Mouse (Mus musculus): ENCODE measurements at regions not wholly inside any gene's neighbourhood (a gene's known extent, or its start where the extent isn't known, plus 50 kb on each side); places are given as distances from the start of the nearest gene placed in this dataset.
"Not testable (repeated sequence)": the region's sequence is repeated elsewhere in the genome, so short reads cannot be mapped to it uniquely, and the experiment has no call there.

GRCm38 (mm10) chr9:14059228-14059779, 215.6 kb upstream of the Sesn3 start:
- Histone ChIP-seq H3K36me3 (ENCODE audit: control insufficient read depth, insufficient read depth, low read length) (no peaks in the 10 kb centered on the region), H3K4me1 (replicated peaks; ENCODE audit: control insufficient read depth, insufficient read depth, low read length) (no peaks in the 10 kb centered on the region), H3K4me3 (ENCODE audit: control insufficient read depth, insufficient read depth, low read length) (no peak overlapping the region), H3K27me3 (ENCODE audit: control insufficient read depth, insufficient read depth, low read length) (no peaks in the 10 kb centered on the region), H3K27ac (ENCODE audit: control insufficient read depth, insufficient read depth, low read length) (no peak overlapping the region)
- TF ChIP-seq CTCF (IDR thresholded peaks at IDR 0.05; ENCODE audit: borderline replicate concordance, control insufficient read depth, extremely low read depth, insufficient read depth, low read length, poor library complexity), result no peak
- no peak for TF ChIP-seq POLR2A (IDR thresholded peaks at IDR 0.05; ENCODE audit: control insufficient read depth, extremely low read depth, insufficient read depth, low read length, poor library complexity)
- 82% methylated on average over 7 of the region's 7 CpGs for WGBS
- DNase-seq, result no peak

GRCm38 (mm10) chr9:14060257-14060656, 214.6 kb upstream of the Sesn3 start:
- H3K4me1 ChIP-seq (replicated peaks; ENCODE audit: control insufficient read depth, insufficient read depth, low read length), result no peaks in the 10 kb centered on the region
- H3K4me3 ChIP-seq (ENCODE audit: control insufficient read depth, insufficient read depth, low read length), result no peak overlapping the region
- WGBS, result 97% methylated on average over 2 of the region's 2 CpGs
- H3K27me3 ChIP-seq (ENCODE audit: control insufficient read depth, insufficient read depth, low read length), result no peaks in the 10 kb centered on the region
- H3K27ac ChIP-seq (ENCODE audit: control insufficient read depth, insufficient read depth, low read length), result no peak overlapping the region
- no peaks in the 10 kb centered on the region for H3K36me3 ChIP-seq (ENCODE audit: control insufficient read depth, insufficient read depth, low read length)
- TF ChIP-seq POLR2A (IDR thresholded peaks at IDR 0.05; ENCODE audit: control insufficient read depth, extremely low read depth, insufficient read depth, low read length, poor library complexity) (no peak), CTCF (IDR thresholded peaks at IDR 0.05; ENCODE audit: borderline replicate concordance, control insufficient read depth, extremely low read depth, insufficient read depth, low read length, poor library complexity) (no peak)
- DNase-seq, result no peak

- Histone ChIP-seq H3K27ac (ENCODE audit: control insufficient read depth, insufficient read depth, low read length) (no peak overlapping the region), H3K27me3 (ENCODE audit: control insufficient read depth, insufficient read depth, low read length) (no peaks in the 10 kb centered on the region), H3K4me1 (replicated peaks; ENCODE audit: control insufficient read depth, insufficient read depth, low read length) (no peaks in the 10 kb centered on the region), H3K4me3 (ENCODE audit: control insufficient read depth, insufficient read depth, low read length) (no peak overlapping the region), H3K36me3 (ENCODE audit: control insufficient read depth, insufficient read depth, low read length) (no peaks in the 10 kb centered on the region)
- WGBS, result 90% methylated on average over 5 of the region's 5 CpGs
- no peak for DNase-seq
- TF ChIP-seq CTCF (IDR thresholded peaks at IDR 0.05; ENCODE audit: borderline replicate concordance, control insufficient read depth, extremely low read depth, insufficient read depth, low read length, poor library complexity) (no peak), POLR2A (IDR thresholded peaks at IDR 0.05; ENCODE audit: control insufficient read depth, extremely low read depth, insufficient read depth, low read length, poor library complexity) (no peak)
Measured at GRCm38 (mm10) chr9:14061389-14061788, 213.5 kb upstream of the Sesn3 start.

GRCm38 (mm10) chr9:14061840-14062239, 213.0 kb upstream of the Sesn3 start:
- DNase-seq, result no peak
- TF ChIP-seq POLR2A (IDR thresholded peaks at IDR 0.05; ENCODE audit: control insufficient read depth, extremely low read depth, insufficient read depth, low read length, poor library complexity) (no peak), CTCF (IDR thresholded peaks at IDR 0.05; ENCODE audit: borderline replicate concordance, control insufficient read depth, extremely low read depth, insufficient read depth, low read length, poor library complexity) (no peak)
- H3K4me1 ChIP-seq (replicated peaks; ENCODE audit: control insufficient read depth, insufficient read depth, low read length), result no peaks in the 10 kb centered on the region
- no peaks in the 10 kb centered on the region for H3K36me3 ChIP-seq (ENCODE audit: control insufficient read depth, insufficient read depth, low read length)
- 90% methylated on average over 9 of the region's 9 CpGs for WGBS
- no peak overlapping the region for H3K27ac ChIP-seq (ENCODE audit: control insufficient read depth, insufficient read depth, low read length)
- H3K4me3 ChIP-seq (ENCODE audit: control insufficient read depth, insufficient read depth, low read length), result no peak overlapping the region
- H3K27me3 ChIP-seq (ENCODE audit: control insufficient read depth, insufficient read depth, low read length), result no peaks in the 10 kb centered on the region

- DNase-seq, result no peak
- TF ChIP-seq POLR2A (IDR thresholded peaks at IDR 0.05; ENCODE audit: control insufficient read depth, extremely low read depth, insufficient read depth, low read length, poor library complexity) (no peak), CTCF (IDR thresholded peaks at IDR 0.05; ENCODE audit: borderline replicate concordance, control insufficient read depth, extremely low read depth, insufficient read depth, low read length, poor library complexity) (no peak)
- WGBS, result 97% methylated on average over 1 of the region's 1 CpGs
- H3K4me3 ChIP-seq (ENCODE audit: control insufficient read depth, insufficient read depth, low read length), result no peak overlapping the region
- H3K4me1 ChIP-seq (replicated peaks; ENCODE audit: control insufficient read depth, insufficient read depth, low read length), result no peaks in the 10 kb centered on the region
- H3K27me3 ChIP-seq (ENCODE audit: control insufficient read depth, insufficient read depth, low read length), result no peaks in the 10 kb centered on the region
- H3K27ac ChIP-seq (ENCODE audit: control insufficient read depth, insufficient read depth, low read length), result no peak overlapping the region
- no peaks in the 10 kb centered on the region for H3K36me3 ChIP-seq (ENCODE audit: control insufficient read depth, insufficient read depth, low read length)
Measured at GRCm38 (mm10) chr9:14062706-14063105, 212.2 kb upstream of the Sesn3 start.

GRCm38 (mm10) chr9:14066741-14067140, 208.1 kb upstream of the Sesn3 start:
- not testable (repeated sequence) for H3K4me3 ChIP-seq (ENCODE audit: control insufficient read depth, insufficient read depth, low read length); H3K4me1 ChIP-seq (replicated peaks; ENCODE audit: control insufficient read depth, insufficient read depth, low read length); H3K36me3 ChIP-seq (ENCODE audit: control insufficient read depth, insufficient read depth, low read length); H3K27me3 ChIP-seq (ENCODE audit: control insufficient read depth, insufficient read depth, low read length); DNase-seq; H3K27ac ChIP-seq (ENCODE audit: control insufficient read depth, insufficient read depth, low read length)
- 69% methylated on average over 7 of the region's 7 CpGs for WGBS

GRCm38 (mm10) chr9:14069076-14069475, 205.8 kb upstream of the Sesn3 start:
- Histone ChIP-seq H3K4me3 (ENCODE audit: control insufficient read depth, insufficient read depth, low read length) (no peak overlapping the region), H3K27me3 (ENCODE audit: control insufficient read depth, insufficient read depth, low read length) (no peaks in the 10 kb centered on the region), H3K27ac (ENCODE audit: control insufficient read depth, insufficient read depth, low read length) (no peak overlapping the region), H3K36me3 (ENCODE audit: control insufficient read depth, insufficient read depth, low read length) (no peaks in the 10 kb centered on the region), H3K4me1 (replicated peaks; ENCODE audit: control insufficient read depth, insufficient read depth, low read length) (no peaks in the 10 kb centered on the region)
- no peak for DNase-seq
- TF ChIP-seq CTCF (IDR thresholded peaks at IDR 0.05; ENCODE audit: borderline replicate concordance, control insufficient read depth, extremely low read depth, insufficient read depth, low read length, poor library complexity) (no peak), POLR2A (IDR thresholded peaks at IDR 0.05; ENCODE audit: control insufficient read depth, extremely low read depth, insufficient read depth, low read length, poor library complexity) (no peak)
- WGBS, result 98% methylated on average over 6 of the region's 6 CpGs

Data from thymus, adult 2 months (tissue).